Mouse (Mus musculus) olfactory bulb, adult 2 months (tissue): ENCODE measurements around the gene Xylt1.

Experiments used
- CTCF ChIP-seq: fragments of 200-500 bp; IDR thresholded peaks from 2 replicates; pipeline ENCODE4 v1.5.1; 2012; ENCODE audit warnings: low read depth, mild to moderate bottlenecking, low read length, moderate library complexity; ENCODE audit not compliant: insufficient read depth
- POLR2A ChIP-seq: fragments of 200-500 bp; IDR thresholded peaks from 2 replicates; pipeline ENCODE4 v1.6.1; 2012; ENCODE audit warnings: mild to moderate bottlenecking, low read depth, low read length, moderate library complexity; ENCODE audit not compliant: insufficient read depth

- TF ChIP-seq CTCF (no peak), POLR2A (no peak)
These were observed 55.1 kb downstream of the Xylt1 start for GRCm38 (mm10) chr7:117435730-117436441.
